8 mouse cellular contexts compared by ENCODE assay signal in genomic region chr6:70805267-70805666, GRCm38 (mm10). TPM values are rescaled to one million over a fixed set of nuclear protein-coding genes. Genes with fewer than 3 reads are reported as not detected.
A peak's percentile ranks its signal among the peaks of the same experiment; 100 is the strongest.
DNase-seq lines count a peak whose midpoint lies in the region; ATAC-seq and TF ChIP-seq lines count a peak whose summit lies in the region.

No protein-coding gene starts in this region.

- WGBS in heart, postnatal 0 days, result 13% methylated on average over 7 of the region's 7 CpGs
- 8% methylated on average over 7 of the region's 7 CpGs for WGBS in liver, embryonic 15.5 days (ENCODE audit: insufficient replicate concordance)

- peak; percentile 53 to 65 for DNase-seq in CD8-positive naive resting alpha-beta T cell, adult 2 months (ENCODE audit: low read depth in 2 of 2, low spot score in 2 of 2)
- DNase-seq in heart, postnatal 0 days (ENCODE audit: low spot score), result peak; percentile 47
- peak; percentile 73 to 87 for DNase-seq in kidney, postnatal 25 days
- DNase-seq in neural tube, embryonic 10.5 days (ENCODE audit: extremely low spot score, low spot score), result peak; percentile 57
- peak; percentile 73 for DNase-seq in testis, postnatal 10 days (ENCODE audit: low spot score)

- H3K9ac ChIP-seq in heart, postnatal 0 days (replicated peaks; ENCODE audit: low read depth, low read length), result no peak overlapping the region
- H3K9ac ChIP-seq in liver, embryonic 15.5 days, result no peak overlapping the region

- H3K4me1 ChIP-seq in bone marrow macrophage, adult 2 months (ENCODE audit: control insufficient read depth, insufficient read depth, low read length), result peaks cover 3% of the 10 kb centered on the region; the same call in 1 of the 2 replicates
- H3K4me1 ChIP-seq in heart, postnatal 0 days (ENCODE audit: control insufficient read depth, insufficient read depth), result no peaks in the 10 kb centered on the region; the same call in 1 of the 2 replicates
- peaks cover 18% of the 10 kb centered on the region for H3K4me1 ChIP-seq in liver, embryonic 15.5 days (replicated peaks)

- no peaks in the 10 kb centered on the region for H3K36me3 ChIP-seq in heart, postnatal 0 days (replicated peaks; ENCODE audit: control insufficient read depth, insufficient read depth, low read length)
- H3K36me3 ChIP-seq in liver, embryonic 15.5 days (replicated peaks), result no peaks in the 10 kb centered on the region

- TF ChIP-seq EP300 in heart, postnatal 0 days (IDR thresholded peaks at IDR 0.05; ENCODE audit: low read depth), result no peak

- TF ChIP-seq CTCF in bone marrow macrophage, adult 2 months (IDR thresholded peaks at IDR 0.05; ENCODE audit: low read depth, low read length), result no peak
- peak; percentile 71 for TF ChIP-seq CTCF in heart, postnatal 0 days (IDR thresholded peaks at IDR 0.05; ENCODE audit: low read depth)

- H3K4me3 ChIP-seq in bone marrow macrophage, adult 2 months (ENCODE audit: insufficient read depth, low read length), result peak overlapping the region; percentile 42; the same call in 1 of the 2 replicates
- peak overlapping the region; percentile 34 for H3K4me3 ChIP-seq in heart, postnatal 0 days (ENCODE audit: low read depth, low read length)
- peak overlapping the region; percentile 39 for H3K4me3 ChIP-seq in liver, embryonic 15.5 days (replicated peaks)

- no peaks in the 10 kb centered on the region for H3K27me3 ChIP-seq in heart, postnatal 0 days (ENCODE audit: control insufficient read depth, insufficient read depth, low read length)
- H3K27me3 ChIP-seq in liver, embryonic 15.5 days, result peaks cover 10% of the 10 kb centered on the region; the same call in 1 of the 2 replicates

- peak overlapping the region; percentile 62 for H3K4me2 ChIP-seq in heart, postnatal 0 days (ENCODE audit: low read depth, low read length)
- H3K4me2 ChIP-seq in liver, embryonic 15.5 days, result peak overlapping the region; percentile 74

- peak; percentile 72 for ATAC-seq in erythroblast, adult 5-6 weeks (replicated peaks; ENCODE audit: low FRiP score, poor library complexity, severe bottlenecking)
- ATAC-seq in heart, postnatal 0 days (ENCODE audit: insufficient read depth, low read depth), result peak; percentile 77
- ATAC-seq in liver, embryonic 15.5 days (ENCODE audit: insufficient read depth), result peak; percentile 62

- no peak for TF ChIP-seq POLR2A in bone marrow macrophage, adult 2 months (IDR thresholded peaks at IDR 0.05; ENCODE audit: borderline replicate concordance, low read depth, low read length)

- no peaks in the 10 kb centered on the region for H3K9me3 ChIP-seq in heart, postnatal 0 days (replicated peaks; ENCODE audit: control insufficient read depth, low read length)
- H3K9me3 ChIP-seq in liver, embryonic 15.5 days (replicated peaks), result no peaks in the 10 kb centered on the region

- H3K27ac ChIP-seq in bone marrow macrophage, adult 2 months (ENCODE audit: insufficient read depth, low read depth, low read length), result no peak overlapping the region; the same call in 1 of the 2 replicates
- no peak overlapping the region for H3K27ac ChIP-seq in heart, postnatal 0 days (ENCODE audit: low read depth)
- peak overlapping the region; percentile 49; the same call in 1 of the 2 replicates for H3K27ac ChIP-seq in liver, embryonic 15.5 days (replicated peaks)

RNA-seq across cellular contexts. Expression of gene Rpia, which starts 13.2 kb away (rescaled TPM):
- 10.6 and 14.4 TPM in 2 replicates for polyA plus RNA-seq in bone marrow macrophage, adult 2 months (2012; ENCODE audit: insufficient read depth, insufficient read length, missing spikeins)
- 31.1 and 33.4 TPM in 2 replicates for total RNA-seq in erythroblast, adult 5-6 weeks (2015; ENCODE audit: low replicate concordance)
- total RNA-seq in erythroblast, adult 5-6 weeks (2017; ENCODE audit: low replicate concordance), result 42.4 and 55.0 TPM in 2 replicates
- total RNA-seq in heart, postnatal 0 days (2014; rRNA removed; ENCODE audit: low replicate concordance), result 3.2 and 4.9 TPM in 2 replicates
- 0.87 and 0.92 TPM in 2 replicates for polyA plus RNA-seq in heart, postnatal 0 days (2015; fragmentation: Nextera tagmentation; extraction: Ambion mirVana)
- 2.3 and 2.9 TPM in 2 replicates for polyA plus RNA-seq in liver, embryonic 15.5 days (2015; fragmentation: Nextera tagmentation; extraction: Ambion mirVana)

RNA-seq across cellular contexts. Expression of gene Eif2ak3, which starts 39.0 kb away (rescaled TPM):
- 17.4 and 17.6 TPM in 2 replicates for polyA plus RNA-seq in bone marrow macrophage, adult 2 months (2012; ENCODE audit: insufficient read depth, insufficient read length, missing spikeins)
- total RNA-seq in erythroblast, adult 5-6 weeks (2015; ENCODE audit: low replicate concordance), result 2.7 and 7.1 TPM in 2 replicates
- total RNA-seq in erythroblast, adult 5-6 weeks (2017; ENCODE audit: low replicate concordance), result 7.2 and 7.8 TPM in 2 replicates
- 16.6 and 20.4 TPM in 2 replicates for total RNA-seq in heart, postnatal 0 days (2014; rRNA removed; ENCODE audit: low replicate concordance)
- polyA plus RNA-seq in heart, postnatal 0 days (2015; fragmentation: Nextera tagmentation; extraction: Ambion mirVana), result 3.6 and 3.7 TPM in 2 replicates
- 4.0 and 4.3 TPM in 2 replicates for polyA plus RNA-seq in liver, embryonic 15.5 days (2015; fragmentation: Nextera tagmentation; extraction: Ambion mirVana)
